Mouse (Mus musculus) kidney, embryonic 14.5 days (tissue): ENCODE data around the gene Med13l. TPM values are rescaled to one million over a fixed set of nuclear protein-coding genes. Genes with fewer than 3 reads are reported as not detected.

ENCODE experiments used
- ATAC-seq: fragments of 200-750 bp; cut with Nextera tagmentation; 2 replicates; pipeline ENCODE4 v1.8.0; 2017; ENCODE audit warnings: moderate number of reproducible peaks, mild to moderate bottlenecking, moderate TSS enrichment, moderate library complexity; ENCODE audit not compliant: low FRiP score, low TSS enrichment
- H3K27ac ChIP-seq: fragments of 300-500 bp; sonication (generic); 2 replicates; pipeline ENCODE4 v1.5.1; 2014; ENCODE audit warnings: low read depth, mild to moderate bottlenecking, low read length, moderate library complexity, mixed read lengths
- H3K27me3 ChIP-seq: fragments of 300-500 bp; sonication (generic); 2 replicates; pipeline ENCODE4 v1.6.1; 2014; ENCODE audit warnings: mild to moderate bottlenecking, low read length; ENCODE audit not compliant: control insufficient read depth, insufficient read depth
- H3K36me3 ChIP-seq: fragments of 300-500 bp; sonication (generic); 2 replicates; pipeline ENCODE4 v1.6.1; 2014; ENCODE audit warnings: low read length, mixed read lengths; ENCODE audit not compliant: control insufficient read depth, insufficient read depth
- H3K4me1 ChIP-seq: fragments of 300-500 bp; sonication (generic); 2 replicates; pipeline ENCODE4 v1.6.1; 2014; ENCODE audit warnings: low read length, mixed read lengths; ENCODE audit not compliant: control insufficient read depth, insufficient read depth
- H3K4me2 ChIP-seq: fragments of 300-500 bp; sonication (generic); replicated peaks from 2 replicates; pipeline ENCODE4 v1.6.1; 2014; ENCODE audit warnings: low read depth, mild to moderate bottlenecking, low read length
- H3K4me3 ChIP-seq: fragments of 300-500 bp; sonication (generic); 2 replicates; pipeline ENCODE4 v1.5.1; 2014; ENCODE audit warnings: mild to moderate bottlenecking, low read length
- H3K9ac ChIP-seq: fragments of 300-500 bp; sonication (generic); 2 replicates; pipeline ENCODE4 v1.6.1; 2014; ENCODE audit warnings: low read depth, mild to moderate bottlenecking, low read length, moderate library complexity
- H3K9me3 ChIP-seq: fragments of 300-500 bp; sonication (generic); 2 replicates; pipeline ENCODE4 v1.6.1; 2016; ENCODE audit warnings: low read length; ENCODE audit not compliant: control insufficient read depth
- WGBS: fragments of 180-500 bp; shearing (Covaris S2); extraction: QIAGEN DNeasy Blood & Tissue Kit; methylation state at CpG from one replicate; pipeline ENCODE4 v1.1.7; 2014; 5-methylcytosine and 5-hydroxymethylcytosine counted together
- polyA plus RNA-seq: library from polyadenylated mRNA; unstranded; fragments of >200 nt; fragmentation: Nextera tagmentation; extraction: Ambion mirVana; gene quantifications from 2 replicates; pipeline ENCODE4 v1.2.1, GENCODE M21; 2014

Gene Med13l
- polyA plus RNA-seq, 1 experiment from 2014 or later = 12.1 TPM

DNA sequence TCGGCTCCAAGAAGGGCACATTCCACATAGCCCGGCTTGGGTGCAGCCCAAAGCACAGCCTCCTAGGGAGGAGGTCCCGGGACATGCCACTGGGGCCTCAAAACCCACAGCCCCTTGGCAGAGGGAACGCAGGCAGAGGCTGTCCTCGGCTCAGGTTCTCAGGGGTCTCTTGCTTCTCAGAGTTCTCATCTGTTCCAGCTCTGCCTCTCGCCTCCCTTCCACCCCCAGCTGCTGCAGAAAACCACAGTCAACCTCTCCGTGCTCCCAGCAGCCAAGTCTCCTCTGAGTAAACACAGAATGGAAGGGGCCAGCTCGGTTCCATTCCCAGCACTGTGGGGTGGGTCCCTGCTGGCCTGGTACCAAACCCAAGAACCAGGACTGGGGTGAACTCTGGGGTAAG, 25.3 kb upstream of the Med13l start:
- peaks cover 9% of the 10 kb centered on the region; the same call in 1 of the 2 replicates for H3K4me1 ChIP-seq
- no peak for ATAC-seq
- no peaks in the 10 kb centered on the region for H3K36me3 ChIP-seq
- no peak overlapping the region for H3K4me2 ChIP-seq
- no peak overlapping the region for H3K27ac ChIP-seq
- H3K9me3 ChIP-seq = no peaks in the 10 kb centered on the region
- no peak overlapping the region for H3K9ac ChIP-seq
- H3K27me3 ChIP-seq = no peaks in the 10 kb centered on the region; the same call in 1 of the 2 replicates
- WGBS = 35% methylated on average over 8 of the region's 8 CpGs
- no peak overlapping the region for H3K4me3 ChIP-seq

- Histone ChIP-seq H3K27ac (peak overlapping the region; percentile 38; the same call in 1 of the 2 replicates), H3K27me3 (no peaks in the 10 kb centered on the region; the same call in 1 of the 2 replicates), H3K4me1 (peaks cover 6% of the 10 kb centered on the region; the same call in 1 of the 2 replicates), H3K36me3 (no peaks in the 10 kb centered on the region), H3K4me2 (no peak overlapping the region), H3K4me3 (no peak overlapping the region), H3K9me3 (no peaks in the 10 kb centered on the region), H3K9ac (no peak overlapping the region)
- 16% methylated on average over 5 of the region's 5 CpGs for WGBS
- ATAC-seq = no peak
Observed at GRCm38 (mm10) chr5:118538487-118538886, 22.0 kb upstream of the Med13l start.

GRCm38 (mm10) chr5:118543816-118544215, 16.7 kb upstream of the Med13l start:
- no peak for ATAC-seq
- H3K4me1 ChIP-seq = peaks cover 2% of the 10 kb centered on the region; the same call in 1 of the 2 replicates
- H3K9ac ChIP-seq = no peak overlapping the region
- no peak overlapping the region for H3K4me3 ChIP-seq
- H3K27me3 ChIP-seq = no peaks in the 10 kb centered on the region
- H3K36me3 ChIP-seq = no peaks in the 10 kb centered on the region
- H3K4me2 ChIP-seq = no peak overlapping the region
- 92% methylated on average over 2 of the region's 2 CpGs for WGBS
- no peak overlapping the region for H3K27ac ChIP-seq
- H3K9me3 ChIP-seq = no peaks in the 10 kb centered on the region

DNA sequence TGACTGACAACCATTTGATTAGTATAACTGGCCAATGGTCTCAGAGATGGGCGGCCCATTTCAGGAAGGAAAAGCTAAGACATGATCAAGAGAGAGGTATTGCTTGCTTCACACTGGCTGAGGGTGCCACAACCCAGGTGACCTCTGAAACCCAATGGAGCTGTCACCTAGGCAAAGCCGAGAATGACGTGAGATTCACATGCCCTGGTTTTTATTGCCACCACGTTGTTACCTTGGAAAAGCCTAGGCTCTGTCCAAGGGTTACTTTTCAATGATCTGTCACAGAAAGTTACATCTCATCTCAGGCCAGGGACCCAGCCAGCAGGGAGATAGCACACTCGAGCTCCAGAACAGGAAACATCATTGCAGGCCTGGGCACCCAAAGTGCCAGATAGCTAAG, 10.0 kb upstream of the Med13l start:
- ATAC-seq = no peak
- Histone ChIP-seq H3K27ac (no peak overlapping the region), H3K36me3 (no peaks in the 10 kb centered on the region), H3K9me3 (peaks cover 4% of the 10 kb centered on the region; the same call in 1 of the 2 replicates), H3K4me3 (no peak overlapping the region), H3K9ac (no peak overlapping the region), H3K27me3 (no peaks in the 10 kb centered on the region), H3K4me1 (no peaks in the 10 kb centered on the region), H3K4me2 (no peak overlapping the region)
- WGBS = 60% methylated on average over 5 of the region's 5 CpGs

- ATAC-seq = no peak
- no peaks in the 10 kb centered on the region for H3K36me3 ChIP-seq
- H3K4me2 ChIP-seq = no peak overlapping the region
- no peak overlapping the region for H3K4me3 ChIP-seq
- no peak overlapping the region for H3K27ac ChIP-seq
- H3K4me1 ChIP-seq = no peaks in the 10 kb centered on the region
- H3K27me3 ChIP-seq = 0 out of 2 replicates have a peak, but pooled peaks cover 3% of the 10 kb centered on the region
- H3K9ac ChIP-seq = no peak overlapping the region
- peaks cover 4% of the 10 kb centered on the region; the same call in 1 of the 2 replicates for H3K9me3 ChIP-seq
Observed at GRCm38 (mm10) chr5:118553290-118553689, 7.2 kb upstream of the Med13l start.

DNA sequence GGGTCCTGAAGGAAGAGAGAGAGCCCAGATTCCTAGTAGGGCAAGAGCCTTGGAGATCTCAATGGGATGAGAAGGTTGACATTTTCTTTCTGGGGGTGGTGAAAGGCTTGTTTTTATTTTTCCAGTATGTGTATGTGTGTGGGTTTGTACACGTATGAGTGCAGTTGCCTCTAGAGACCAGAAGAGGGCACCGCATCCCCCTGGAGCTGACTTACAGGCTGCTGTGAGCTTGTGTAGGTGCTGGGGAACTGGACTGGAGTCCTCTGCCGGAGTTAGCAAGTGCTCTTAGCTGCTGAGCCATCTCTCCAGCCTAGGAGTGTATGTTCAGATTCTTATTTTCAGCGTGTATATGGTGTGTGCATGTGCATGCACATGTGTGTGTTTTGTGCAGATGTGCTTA, 5.2 kb upstream of the Med13l start:
- no peak overlapping the region for H3K27ac ChIP-seq
- 0 out of 2 replicates have a peak, but pooled peaks cover 3% of the 10 kb centered on the region for H3K27me3 ChIP-seq
- peaks cover 4% of the 10 kb centered on the region; the same call in 1 of the 2 replicates for H3K9me3 ChIP-seq
- H3K9ac ChIP-seq = no peak overlapping the region
- H3K36me3 ChIP-seq = no peaks in the 10 kb centered on the region
- no peak overlapping the region for H3K4me3 ChIP-seq
- H3K4me2 ChIP-seq = no peak overlapping the region
- H3K4me1 ChIP-seq = no peaks in the 10 kb centered on the region
- ATAC-seq = no peak
- WGBS = 93% methylated on average over 4 of the region's 4 CpGs

DNA sequence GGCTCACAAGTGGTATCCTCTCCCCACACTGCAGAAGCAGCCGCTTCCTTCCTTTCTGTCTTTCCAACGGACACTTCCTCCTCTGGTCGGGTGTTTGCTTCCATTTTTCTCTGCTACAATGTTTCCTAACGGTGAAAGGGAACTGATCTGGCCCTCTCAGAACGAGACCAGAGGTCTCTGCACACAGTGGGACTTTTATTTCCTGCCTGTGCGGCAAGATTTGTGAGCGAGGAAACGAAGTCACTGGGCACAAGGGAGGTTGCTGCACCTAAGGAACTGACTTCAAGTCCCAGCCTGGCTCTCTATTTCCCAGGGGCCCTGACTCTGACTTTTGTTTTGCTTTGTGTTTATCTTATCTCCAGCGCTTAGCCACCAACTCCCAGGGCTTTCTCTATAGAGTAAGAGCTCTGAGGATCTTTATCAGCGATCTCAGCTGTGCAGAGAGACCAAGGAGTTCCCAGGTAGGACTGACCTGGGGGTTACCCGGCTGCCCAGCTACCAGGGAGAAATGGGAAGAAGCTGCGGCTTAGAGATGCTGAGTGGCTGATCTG, 4.0 kb upstream of the Med13l start:
- Histone ChIP-seq H3K4me2 (no peak overlapping the region), H3K27ac (no peak overlapping the region), H3K4me1 (no peaks in the 10 kb centered on the region), H3K9ac (no peak overlapping the region), H3K27me3 (0 out of 2 replicates have a peak, but pooled peaks cover 3% of the 10 kb centered on the region), H3K4me3 (no peak overlapping the region), H3K36me3 (no peaks in the 10 kb centered on the region), H3K9me3 (peaks cover 4% of the 10 kb centered on the region; the same call in 1 of the 2 replicates)
- WGBS = 34% methylated on average over 12 of the region's 12 CpGs
- no peak for ATAC-seq

- no peak overlapping the region for H3K4me3 ChIP-seq
- ATAC-seq = no peak
- 77% methylated on average over 6 of the region's 6 CpGs for WGBS
- 0 out of 2 replicates have a peak, but pooled peaks cover 3% of the 10 kb centered on the region for H3K27me3 ChIP-seq
- no peaks in the 10 kb centered on the region for H3K36me3 ChIP-seq
- no peak overlapping the region for H3K27ac ChIP-seq
- no peak overlapping the region for H3K9ac ChIP-seq
- peaks cover 13% of the 10 kb centered on the region; the same call in 1 of the 2 replicates for H3K4me1 ChIP-seq
- H3K9me3 ChIP-seq = peaks cover 4% of the 10 kb centered on the region; the same call in 1 of the 2 replicates
- H3K4me2 ChIP-seq = no peak overlapping the region
Observed at GRCm38 (mm10) chr5:118558841-118559240, 1.6 kb upstream of the Med13l start.

DNA sequence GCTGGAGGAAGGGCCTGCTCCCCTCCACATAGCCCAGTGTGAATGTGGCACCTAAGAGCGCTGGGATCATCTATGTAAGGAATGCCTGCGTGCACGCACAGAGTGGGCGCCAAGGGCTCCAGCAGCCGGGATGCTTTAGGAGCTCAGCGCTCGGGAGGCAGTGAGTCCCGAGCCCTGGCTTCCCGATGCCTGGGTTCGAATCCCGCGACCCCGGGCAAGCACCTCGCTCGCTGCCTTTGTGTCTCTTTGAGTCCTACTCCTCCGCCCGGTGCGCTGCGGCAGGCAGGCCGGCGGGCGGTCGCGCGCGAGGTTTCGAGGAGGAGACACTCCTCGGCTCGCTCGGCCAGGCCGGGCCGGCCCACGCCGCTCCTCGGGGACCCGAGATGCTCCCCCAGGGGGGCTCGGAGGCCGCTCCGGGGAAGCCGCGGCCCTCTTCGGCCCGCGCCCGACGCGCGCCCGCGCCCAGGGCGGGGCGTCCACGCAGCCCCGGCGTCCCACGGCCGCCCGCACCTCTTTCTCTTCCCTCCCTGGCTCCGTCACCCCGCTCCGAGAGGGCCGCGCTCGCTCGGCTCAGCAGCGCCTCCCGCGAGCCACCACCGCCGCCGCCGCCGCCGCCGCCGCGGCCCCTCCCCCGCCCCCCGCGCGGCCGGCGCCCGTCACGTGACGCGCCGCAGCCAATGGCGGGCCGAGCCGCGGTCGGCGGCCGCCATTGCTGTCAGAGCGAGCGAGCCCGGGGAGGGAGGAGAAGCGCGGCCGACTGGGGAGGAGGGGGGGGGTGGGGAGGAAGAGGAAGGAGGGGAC, 695 bp upstream of the Med13l start:
- H3K27ac ChIP-seq = peak overlapping the region; percentile 85
- H3K4me1 ChIP-seq = peaks cover 18% of the 10 kb centered on the region; the same call in 1 of the 2 replicates
- peak; percentile 91 for ATAC-seq
- peak overlapping the region; percentile 87 for H3K4me3 ChIP-seq
- H3K9me3 ChIP-seq = peaks cover 4% of the 10 kb centered on the region; the same call in 1 of the 2 replicates
- H3K27me3 ChIP-seq = 0 out of 2 replicates have a peak, but pooled peaks cover 3% of the 10 kb centered on the region
- H3K36me3 ChIP-seq = no peaks in the 10 kb centered on the region
- WGBS = under 1% methylated on average over 44 of the region's 101 CpGs
- peak overlapping the region; percentile 94 for H3K9ac ChIP-seq
- peak overlapping the region; percentile 89 for H3K4me2 ChIP-seq
